Mouse (Mus musculus) testis, adult 2 months (tissue): ENCODE results near the gene Nt5c2.

Experiments
- CTCF ChIP-seq: fragments of 200-500 bp; IDR thresholded peaks from 2 replicates; pipeline ENCODE4 v1.5.1; 2012; ENCODE audit warnings: low read depth, mild to moderate bottlenecking, inconsistent platforms, low read length, moderate library complexity; ENCODE audit not compliant: control insufficient read depth, insufficient read depth, insufficient replicate concordance
- POLR2A ChIP-seq: fragments of 200-500 bp; IDR thresholded peaks from 2 replicates; pipeline ENCODE4 v1.6.1; 2012; ENCODE audit warnings: low read depth, mild to moderate bottlenecking, inconsistent platforms, low read length, moderate library complexity; ENCODE audit not compliant: control insufficient read depth

DNA sequence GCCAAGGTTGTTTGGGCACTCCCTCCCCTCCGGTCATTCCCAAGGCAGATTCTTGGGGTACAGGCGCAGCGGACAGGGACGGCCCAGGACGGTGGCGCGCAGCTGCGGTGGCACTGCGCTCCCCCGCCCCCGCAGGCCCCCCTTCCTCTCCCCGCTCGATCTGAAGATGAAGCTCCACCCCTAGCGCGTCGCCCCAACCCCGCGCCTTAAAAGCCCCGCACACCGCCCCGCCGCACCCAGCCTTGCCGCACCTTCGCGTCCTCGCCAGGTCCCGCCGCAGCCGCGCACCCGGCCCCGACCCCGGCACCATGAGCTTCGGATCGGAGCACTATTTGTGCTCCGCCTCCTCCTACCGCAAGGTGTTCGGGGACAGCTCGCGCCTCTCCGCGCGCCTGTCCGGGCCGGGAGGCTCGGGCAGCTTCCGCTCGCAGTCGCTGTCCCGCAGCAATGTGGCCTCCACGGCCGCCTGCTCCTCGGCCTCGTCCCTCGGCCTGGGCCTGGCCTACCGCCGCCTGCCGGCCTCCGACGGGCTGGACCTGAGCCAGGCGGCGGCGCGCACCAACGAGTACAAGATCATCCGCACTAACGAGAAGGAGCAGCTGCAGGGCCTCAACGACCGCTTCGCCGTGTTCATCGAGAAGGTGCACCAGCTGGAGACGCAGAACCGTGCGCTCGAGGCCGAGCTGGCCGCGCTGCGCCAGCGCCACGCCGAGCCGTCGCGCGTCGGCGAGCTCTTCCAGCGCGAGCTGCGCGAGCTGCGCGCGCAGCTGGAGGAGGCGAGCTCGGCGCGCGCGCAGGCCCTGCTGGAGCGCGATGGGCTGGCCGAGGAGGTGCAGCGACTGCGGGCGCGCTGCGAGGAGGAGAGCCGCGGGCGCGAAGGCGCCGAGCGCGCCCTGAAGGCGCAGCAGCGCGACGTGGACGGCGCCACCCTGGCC is at the start of gene Nt5c2, which contains the start of gene Ina:
- no peak; the same call in 1 of the 2 replicates for TF ChIP-seq POLR2A
- TF ChIP-seq CTCF: no peak
